Mouse (Mus musculus): Measurements from ENCODE around the gene Bptf. TPM values are rescaled to one million over a fixed set of nuclear protein-coding genes. Genes with fewer than 3 reads are reported as not detected.

Bptf gene
- polyA plus RNA-seq, 1 experiment from 2014 or later: 41.0 TPM

DNA sequence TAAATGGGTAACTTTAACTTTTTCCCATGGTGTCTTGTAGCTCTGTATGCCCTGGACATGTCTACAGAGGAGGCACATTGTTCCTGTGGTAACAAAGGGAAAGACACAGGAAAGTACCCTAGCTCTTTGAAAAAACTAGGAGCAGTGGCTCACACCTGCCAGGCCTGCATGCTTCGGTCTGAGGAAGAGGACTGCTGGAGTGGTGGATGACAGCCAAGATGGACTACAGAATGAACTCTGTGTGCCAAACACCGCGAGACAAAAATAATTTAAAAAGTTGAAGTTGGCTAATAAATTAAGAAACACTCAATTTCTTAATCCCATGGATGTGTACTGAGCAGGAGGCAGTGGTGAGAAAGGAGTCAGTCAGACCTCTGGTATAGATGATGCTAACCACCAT is 90.5 kb downstream of the Bptf start:
- ATAC-seq (ENCODE audit: low FRiP score): no peak
- Histone ChIP-seq H3K4me2 (replicated peaks) (no peak overlapping the region), H3K36me3 (peaks cover 75% of the 10 kb centered on the region), H3K27ac (no peak overlapping the region), H3K9me3 (replicated peaks) (no peaks in the 10 kb centered on the region), H3K4me1 (no peaks in the 10 kb centered on the region), H3K9ac (no peak overlapping the region), H3K4me3 (no peak overlapping the region), H3K27me3 (no peaks in the 10 kb centered on the region)
- WGBS: 97% methylated on average over 3 of the region's 3 CpGs

GRCm38 (mm10) chr11:107039417-107039816 is 92.5 kb downstream of the Bptf start:
- no peak overlapping the region for H3K4me2 ChIP-seq (replicated peaks)
- no peak overlapping the region for H3K4me3 ChIP-seq
- H3K4me1 ChIP-seq: no peaks in the 10 kb centered on the region
- H3K27me3 ChIP-seq: no peaks in the 10 kb centered on the region
- H3K27ac ChIP-seq: no peak overlapping the region
- no peak for ATAC-seq (ENCODE audit: low FRiP score)
- H3K9ac ChIP-seq: no peak overlapping the region
- 91% methylated on average over 5 of the region's 5 CpGs for WGBS
- no peaks in the 10 kb centered on the region for H3K9me3 ChIP-seq (replicated peaks)
- H3K36me3 ChIP-seq: peaks cover 76% of the 10 kb centered on the region

GRCm38 (mm10) chr11:107034085-107034810 is 97.7 kb downstream of the Bptf start:
- Histone ChIP-seq H3K4me2 (replicated peaks) (no peak overlapping the region), H3K27ac (no peak overlapping the region), H3K36me3 (peaks cover 39% of the 10 kb centered on the region), H3K9ac (no peak overlapping the region), H3K4me3 (no peak overlapping the region), H3K4me1 (0 out of 2 replicates have a peak, but pooled peaks cover 3% of the 10 kb centered on the region), H3K27me3 (no peaks in the 10 kb centered on the region), H3K9me3 (replicated peaks) (no peaks in the 10 kb centered on the region)
- WGBS: 84% methylated on average over 10 of the region's 10 CpGs
- ATAC-seq (ENCODE audit: low FRiP score): no peak

GRCm38 (mm10) chr11:107031635-107032034 is 100.3 kb downstream of the Bptf start:
- Histone ChIP-seq H3K9ac (no peak overlapping the region), H3K27me3 (no peaks in the 10 kb centered on the region), H3K36me3 (peaks cover 13% of the 10 kb centered on the region), H3K4me2 (replicated peaks) (no peak overlapping the region), H3K4me3 (no peak overlapping the region), H3K27ac (peak overlapping the region; percentile 44; the same call in 1 of the 2 replicates), H3K4me1 (peaks cover 14% of the 10 kb centered on the region; the same call in 1 of the 2 replicates), H3K9me3 (replicated peaks) (no peaks in the 10 kb centered on the region)
- no peak for ATAC-seq (ENCODE audit: low FRiP score)
- 36% methylated on average over 7 of the region's 7 CpGs for WGBS

- no peaks in the 10 kb centered on the region for H3K9me3 ChIP-seq (replicated peaks)
- ATAC-seq (ENCODE audit: low FRiP score): no peak
- no peak overlapping the region for H3K9ac ChIP-seq
- H3K4me1 ChIP-seq: peaks cover 35% of the 10 kb centered on the region
- H3K36me3 ChIP-seq: no peaks in the 10 kb centered on the region
- H3K27me3 ChIP-seq: no peaks in the 10 kb centered on the region
- H3K27ac ChIP-seq: no peak overlapping the region
- H3K4me2 ChIP-seq (replicated peaks): no peak overlapping the region
- 52% methylated on average over 19 of the region's 19 CpGs for WGBS
- H3K4me3 ChIP-seq: no peak overlapping the region
Measured at GRCm38 (mm10) chr11:107029536-107029935, 102.4 kb downstream of the Bptf start.

DNA sequence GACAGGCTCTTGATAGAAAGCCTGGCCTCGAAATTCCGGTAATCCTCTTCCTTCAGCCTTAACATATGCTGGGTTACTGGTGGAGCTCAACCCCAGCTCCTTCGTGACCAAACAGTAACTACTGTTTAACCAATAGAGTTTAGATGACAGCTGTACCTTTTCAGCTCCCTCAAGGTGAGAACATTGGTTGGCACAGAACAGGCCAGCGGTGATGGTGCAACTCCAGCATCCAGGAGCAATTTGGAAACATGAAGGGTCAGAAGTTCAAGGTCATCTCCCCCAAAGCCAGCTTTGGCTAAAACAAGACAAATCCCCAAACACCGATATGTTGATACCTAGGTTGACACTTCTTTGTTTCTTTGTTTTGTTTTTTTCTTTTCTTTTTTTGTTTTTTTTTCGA is 103.2 kb downstream of the Bptf start:
- Histone ChIP-seq H3K9ac (peak overlapping the region; percentile 69), H3K4me2 (replicated peaks) (peak overlapping the region; percentile 69), H3K27ac (peak overlapping the region; percentile 76), H3K9me3 (replicated peaks) (no peaks in the 10 kb centered on the region), H3K27me3 (no peaks in the 10 kb centered on the region), H3K36me3 (no peaks in the 10 kb centered on the region), H3K4me1 (peaks cover 42% of the 10 kb centered on the region), H3K4me3 (peak overlapping the region; percentile 63)
- no peak for ATAC-seq (ENCODE audit: low FRiP score)
- 75% methylated on average over 6 of the region's 6 CpGs for WGBS

- Histone ChIP-seq H3K27ac (peak overlapping the region; percentile 76), H3K4me3 (peak overlapping the region; percentile 63), H3K4me2 (replicated peaks) (peak overlapping the region; percentile 69), H3K9ac (peak overlapping the region; percentile 69), H3K36me3 (no peaks in the 10 kb centered on the region), H3K9me3 (replicated peaks) (no peaks in the 10 kb centered on the region), H3K27me3 (no peaks in the 10 kb centered on the region), H3K4me1 (peaks cover 42% of the 10 kb centered on the region)
- peak; percentile 61 for ATAC-seq (ENCODE audit: low FRiP score)
- 5% methylated on average over 29 of the region's 29 CpGs for WGBS
Measured at GRCm38 (mm10) chr11:107028275-107028618, 103.7 kb downstream of the Bptf start.

- Histone ChIP-seq H3K27ac (peak overlapping the region; percentile 76), H3K4me2 (replicated peaks) (peak overlapping the region; percentile 69), H3K9me3 (replicated peaks) (no peaks in the 10 kb centered on the region), H3K4me1 (peaks cover 42% of the 10 kb centered on the region), H3K9ac (peak overlapping the region; percentile 69), H3K27me3 (no peaks in the 10 kb centered on the region), H3K36me3 (no peaks in the 10 kb centered on the region), H3K4me3 (peak overlapping the region; percentile 63)
- WGBS: 2% methylated on average over 99 of the region's 107 CpGs
- peak; percentile 89 for ATAC-seq (ENCODE audit: low FRiP score)
Measured at GRCm38 (mm10) chr11:107027431-107028274, 104.3 kb downstream of the Bptf start.

- ATAC-seq (ENCODE audit: low FRiP score): no peak
- no peak overlapping the region; the same call in 1 of the 2 replicates for H3K27ac ChIP-seq
Measured at GRCm38 (mm10) chr11:107026554-107027430, 105.1 kb downstream of the Bptf start.

GRCm38 (mm10) chr11:107025411-107026321 is 106.3 kb downstream of the Bptf start, which contains the start of gene 1810010H24Rik:
Gene 1810010H24Rik, plus strand, starts transcription at chr11:107025681.
- H3K4me3 ChIP-seq: peak within 1 kb of the TSS; percentile 43
- peak within 1 kb of the TSS; percentile 70 for H3K9ac ChIP-seq
- peaks cover 39% of the 10 kb centered on the region for H3K4me1 ChIP-seq
- no peaks in the 10 kb centered on the region for H3K27me3 ChIP-seq
- no peaks in the 10 kb centered on the region for H3K9me3 ChIP-seq (replicated peaks)
- H3K27ac ChIP-seq: peak within 1 kb of the TSS; percentile 74
- under 1% methylated on average over 45 of the region's 45 CpGs for WGBS
- no peaks in the 10 kb centered on the region for H3K36me3 ChIP-seq
- no peak for ATAC-seq (ENCODE audit: low FRiP score)
- H3K4me2 ChIP-seq (replicated peaks): peak within 1 kb of the TSS; percentile 69

More at GRCm38 (mm10) chr11:107026554-107027430, 105.1 kb downstream of the Bptf start:
- no peak overlapping the region for H3K9ac ChIP-seq
- H3K27me3 ChIP-seq: no peaks in the 10 kb centered on the region
- H3K4me2 ChIP-seq (replicated peaks): peak overlapping the region; percentile 69
- H3K4me3 ChIP-seq: peak overlapping the region; percentile 63; the same call in 1 of the 2 replicates
- peaks cover 42% of the 10 kb centered on the region for H3K4me1 ChIP-seq
- WGBS: 8% methylated on average over 12 of the region's 12 CpGs
- no peaks in the 10 kb centered on the region for H3K36me3 ChIP-seq
- H3K9me3 ChIP-seq (replicated peaks): no peaks in the 10 kb centered on the region

- H3K27ac ChIP-seq: no peak overlapping the region
- no peak overlapping the region for H3K9ac ChIP-seq
- peak overlapping the region; percentile 43; the same call in 1 of the 2 replicates for H3K4me3 ChIP-seq
- H3K9me3 ChIP-seq (replicated peaks): no peaks in the 10 kb centered on the region
- no peaks in the 10 kb centered on the region for H3K27me3 ChIP-seq
- WGBS: 51% methylated on average over 4 of the region's 4 CpGs
- no peaks in the 10 kb centered on the region for H3K36me3 ChIP-seq
- H3K4me1 ChIP-seq: peaks cover 39% of the 10 kb centered on the region
- peak overlapping the region; percentile 69 for H3K4me2 ChIP-seq (replicated peaks)
- ATAC-seq (ENCODE audit: low FRiP score): no peak
Measured at GRCm38 (mm10) chr11:107024406-107024805, 107.5 kb downstream of the Bptf start.

Measured in hindbrain, embryonic 12.5 days (tissue).